Mouse (Mus musculus) midbrain, embryonic 14.5 days (tissue): ENCODE results near the gene Sema5b. TPM values are rescaled to one million over a fixed set of nuclear protein-coding genes. Genes with fewer than 3 reads are reported as not detected.
A peak's percentile ranks its signal among the peaks of the same experiment; 100 is the strongest.

Experiments used
- ATAC-seq: fragments of 200-750 bp; cut with Nextera tagmentation; 2 replicates; pipeline ENCODE4 v1.8.0; 2017; ENCODE audit warnings: moderate number of reproducible peaks, moderate library complexity; ENCODE audit not compliant: low FRiP score, low TSS enrichment
- DNase-seq: peaks from one replicate; pipeline ENCODE4 v3.0.0-alpha.2; 2015
- H3K27ac ChIP-seq: fragments of 300-500 bp; sonication (generic); replicated peaks from 2 replicates; pipeline ENCODE4 v1.5.1; 2014; ENCODE audit warnings: mild to moderate bottlenecking, low read depth, low read length, moderate library complexity
- H3K27me3 ChIP-seq: fragments of 300-500 bp; sonication (generic); 2 replicates; pipeline ENCODE4 v1.6.1; 2014; ENCODE audit warnings: low read length, control low read depth, mixed read lengths; ENCODE audit not compliant: control insufficient read depth, insufficient read depth
- H3K36me3 ChIP-seq: fragments of 300-500 bp; sonication (generic); 2 replicates; pipeline ENCODE4 v1.6.1; 2014; ENCODE audit warnings: low read length, control low read depth; ENCODE audit not compliant: control insufficient read depth, insufficient read depth
- H3K4me1 ChIP-seq: fragments of 300-500 bp; sonication (generic); 2 replicates; pipeline ENCODE4 v1.6.1; 2014; ENCODE audit warnings: mild to moderate bottlenecking, antibody characterized with exemption, low read length, control low read depth; ENCODE audit not compliant: control insufficient read depth, insufficient read depth
- H3K4me2 ChIP-seq: fragments of 300-500 bp; sonication (generic); 2 replicates; pipeline ENCODE4 v1.6.1; 2014; ENCODE audit warnings: mild to moderate bottlenecking, low read length, moderate library complexity
- H3K4me3 ChIP-seq: fragments of 300-500 bp; sonication (generic); replicated peaks from 2 replicates; pipeline ENCODE4 v1.5.1; 2014; ENCODE audit warnings: low read depth, low read length
- H3K9ac ChIP-seq: fragments of 300-500 bp; sonication (generic); replicated peaks from 2 replicates; pipeline ENCODE4 v1.6.1; 2014; ENCODE audit warnings: mild to moderate bottlenecking, low read length, moderate library complexity
- H3K9me3 ChIP-seq: fragments of 300-500 bp; sonication (generic); 2 replicates; pipeline ENCODE4 v1.6.1; 2016; ENCODE audit warnings: low read length, control low read depth, mixed read lengths; ENCODE audit not compliant: control insufficient read depth
- WGBS: fragments of 180-500 bp; shearing (Covaris S2); extraction: QIAGEN DNeasy Blood & Tissue Kit; methylation state at CpG from one replicate; pipeline ENCODE4 v1.1.7; 2014; 5-methylcytosine and 5-hydroxymethylcytosine counted together
- polyA plus RNA-seq: library from polyadenylated mRNA; unstranded; fragments of >200 nt; fragmentation: Nextera tagmentation; extraction: Ambion mirVana; gene quantifications from 2 replicates; pipeline ENCODE4 v1.2.1, GENCODE M21; 2014

The Sema5b gene
- polyA plus RNA-seq, 1 experiment from 2014 or later = 20.0 TPM

- Histone ChIP-seq H3K4me2 (no peak overlapping the region), H3K4me1 (peaks cover 9% of the 10 kb centered on the region; the same call in 1 of the 2 replicates), H3K9ac (no peak overlapping the region), H3K27ac (no peak overlapping the region), H3K27me3 (no peaks in the 10 kb centered on the region), H3K9me3 (no peaks in the 10 kb centered on the region), H3K36me3 (peaks cover 7% of the 10 kb centered on the region; the same call in 1 of the 2 replicates), H3K4me3 (no peak overlapping the region)
- no peak for DNase-seq
- WGBS = 94% methylated on average over 5 of the region's 5 CpGs
- no peak for ATAC-seq
Measured at GRCm38 (mm10) chr16:35707004-35707403, 166.1 kb downstream of the Sema5b start.

- ATAC-seq (no peak), DNase-seq (peak; percentile 56)
- H3K27ac ChIP-seq = no peak overlapping the region
Measured at GRCm38 (mm10) chr16:35711004-35711403, 170.1 kb downstream of the Sema5b start.

DNA sequence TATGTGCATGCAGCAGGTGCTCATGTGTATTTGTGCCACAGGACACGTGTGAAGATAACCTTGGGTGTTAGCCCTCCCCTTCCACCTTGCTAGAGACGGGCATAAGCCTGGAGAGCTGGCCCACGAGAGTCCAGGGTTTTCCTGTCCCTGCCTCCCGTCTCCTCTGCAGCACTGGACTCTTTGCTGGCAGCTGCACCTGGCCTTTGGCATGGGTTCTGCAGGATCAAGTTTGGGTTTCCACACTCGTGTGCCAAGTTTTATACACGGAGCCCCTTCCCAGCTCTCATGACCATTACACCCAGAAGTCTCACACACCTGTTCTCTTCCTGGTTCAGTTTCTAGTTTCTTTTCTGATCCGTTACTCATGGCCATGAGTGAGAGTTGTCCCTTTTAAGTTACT, 172.7 kb downstream of the Sema5b start:
- Histone ChIP-seq H3K9ac (no peak overlapping the region), H3K4me1 (peaks cover 5% of the 10 kb centered on the region), H3K27me3 (no peaks in the 10 kb centered on the region), H3K36me3 (peaks cover 3% of the 10 kb centered on the region; the same call in 1 of the 2 replicates), H3K4me2 (no peak overlapping the region), H3K4me3 (no peak overlapping the region), H3K27ac (no peak overlapping the region), H3K9me3 (no peaks in the 10 kb centered on the region)
- ATAC-seq (no peak), DNase-seq (no peak)
- 85% methylated on average over 7 of the region's 7 CpGs for WGBS

More at GRCm38 (mm10) chr16:35711004-35711403, 170.1 kb downstream of the Sema5b start:
- no peaks in the 10 kb centered on the region for H3K9me3 ChIP-seq
- H3K4me3 ChIP-seq = no peak overlapping the region
- WGBS = 61% methylated on average over 7 of the region's 7 CpGs
- no peaks in the 10 kb centered on the region for H3K36me3 ChIP-seq
- H3K9ac ChIP-seq = no peak overlapping the region
- H3K4me2 ChIP-seq = no peak overlapping the region
- peaks cover 5% of the 10 kb centered on the region for H3K4me1 ChIP-seq
- H3K27me3 ChIP-seq = no peaks in the 10 kb centered on the region

Other genes starting within 250 kb of the Sema5b start
- gene Sec22a, start 177.2 kb upstream of the Sema5b start, polyA plus RNA-seq = 43.0 and 45.3 TPM in 2 replicates
- gene Pdia5, start 50.3 kb upstream of the Sema5b start, polyA plus RNA-seq = 6.2 and 7.6 TPM in 2 replicates
- gene Dirc2, start 228.2 kb downstream of the Sema5b start, polyA plus RNA-seq = 40.5 and 44.5 TPM in 2 replicates
- 13.4 and 18.1 TPM in 2 replicates for gene Hspbap1, start 229.2 kb downstream of the Sema5b start, polyA plus RNA-seq